Mouse (Mus musculus) neural tube, embryonic 12.5 days (tissue): ENCODE measurements at regions not wholly inside any gene's neighbourhood (a gene's known extent, or its start where the extent isn't known, plus 50 kb on each side); places are given as distances from the start of the nearest gene placed in this dataset.

Experiments
- ATAC-seq: fragments of 200-750 bp; cut with Nextera tagmentation; 2 replicates; pipeline ENCODE4 v1.8.0; 2017; ENCODE audit warnings: low read depth, mild to moderate bottlenecking, moderate TSS enrichment, moderate library complexity; ENCODE audit not compliant: low FRiP score
- H3K27ac ChIP-seq: fragments of 300-500 bp; sonication (generic); 2 replicates; pipeline ENCODE4 v1.5.1; 2016
- H3K27me3 ChIP-seq: fragments of 300-500 bp; sonication (generic); replicated peaks from 2 replicates; pipeline ENCODE4 v1.6.1; 2016; ENCODE audit warnings: mild to moderate bottlenecking
- H3K36me3 ChIP-seq: fragments of 300-500 bp; sonication (generic); 2 replicates; pipeline ENCODE4 v1.6.1; 2016; ENCODE audit warnings: mild to moderate bottlenecking
- H3K4me1 ChIP-seq: fragments of 300-500 bp; sonication (generic); 2 replicates; pipeline ENCODE4 v1.6.1; 2016
- H3K4me2 ChIP-seq: fragments of 300-500 bp; sonication (generic); replicated peaks from 2 replicates; pipeline ENCODE4 v1.6.1; 2016; ENCODE audit warnings: mild to moderate bottlenecking
- H3K4me3 ChIP-seq: fragments of 300-500 bp; sonication (generic); 2 replicates; pipeline ENCODE4 v1.5.1; 2016
- H3K9ac ChIP-seq: fragments of 300-500 bp; sonication (generic); 2 replicates; pipeline ENCODE4 v1.6.1; 2016; ENCODE audit warnings: mild to moderate bottlenecking
- H3K9me3 ChIP-seq: fragments of 300-500 bp; sonication (generic); 2 replicates; pipeline ENCODE4 v1.6.1; 2016; ENCODE audit warnings: mild to moderate bottlenecking
- WGBS: fragments of 180-500 bp; shearing (Covaris S2); methylation state at CpG from one replicate; pipeline ENCODE4 v1.1.7; 2016; 5-methylcytosine and 5-hydroxymethylcytosine counted together

DNA sequence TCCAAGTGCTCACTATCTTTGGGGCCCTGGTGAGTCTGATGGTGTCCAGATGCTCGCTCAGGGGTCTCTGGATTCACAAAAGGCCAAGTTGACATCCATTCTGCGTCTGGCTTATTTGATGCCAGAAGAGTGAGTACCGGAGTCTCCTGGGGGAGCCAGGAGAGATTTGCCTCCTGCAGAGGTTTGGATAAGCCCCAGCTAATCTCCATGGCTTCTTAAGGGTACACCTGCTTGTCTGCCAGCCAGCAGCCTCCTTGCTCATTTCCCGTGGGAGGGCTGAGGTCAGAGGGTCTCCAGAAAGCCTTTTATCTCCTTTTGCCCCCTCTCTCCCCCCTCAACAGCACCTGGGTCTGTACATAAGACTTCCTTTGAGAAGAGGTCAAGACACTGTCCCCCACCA lies 234.0 kb upstream of the Ubash3b start:
- H3K4me2 ChIP-seq: no peak overlapping the region
- H3K4me3 ChIP-seq: no peak overlapping the region
- ATAC-seq: no peak
- H3K36me3 ChIP-seq: peaks cover 59% of the 10 kb centered on the region
- 35% methylated on average over 4 of the region's 4 CpGs for WGBS
- H3K9ac ChIP-seq: no peak overlapping the region
- no peaks in the 10 kb centered on the region for H3K9me3 ChIP-seq
- H3K27me3 ChIP-seq: no peaks in the 10 kb centered on the region
- H3K27ac ChIP-seq: no peak overlapping the region
- peaks cover 6% of the 10 kb centered on the region for H3K4me1 ChIP-seq

- Histone ChIP-seq H3K4me1 (peaks cover 6% of the 10 kb centered on the region), H3K27me3 (no peaks in the 10 kb centered on the region), H3K4me2 (no peak overlapping the region), H3K4me3 (no peak overlapping the region), H3K36me3 (peaks cover 46% of the 10 kb centered on the region), H3K27ac (no peak overlapping the region), H3K9ac (no peak overlapping the region), H3K9me3 (no peaks in the 10 kb centered on the region)
- WGBS: 60% methylated on average over 6 of the region's 6 CpGs
- no peak for ATAC-seq
These were observed 230.3 kb upstream of the Ubash3b start for GRCm38 (mm10) chr9:41391591-41392320.

DNA sequence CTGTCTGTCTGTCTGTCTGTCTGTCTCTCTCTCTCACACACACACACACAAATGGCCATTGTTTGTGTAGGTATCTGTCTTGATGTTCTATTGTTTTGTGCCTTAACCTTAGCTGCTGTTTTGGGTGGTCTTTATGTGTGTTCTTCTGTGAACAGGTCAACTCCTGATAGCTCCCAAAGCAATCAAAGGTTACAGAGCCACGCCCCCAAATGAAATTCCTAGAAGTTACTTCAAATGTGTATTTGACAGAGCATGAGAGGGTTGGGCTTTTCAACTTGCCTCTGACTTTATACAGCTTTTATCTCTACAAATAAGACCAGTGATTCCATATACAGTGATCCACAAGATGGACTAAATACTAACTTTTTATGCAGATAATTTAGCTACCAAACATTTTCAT lies 217.8 kb upstream of the Ubash3b start:
- H3K9me3 ChIP-seq: no peaks in the 10 kb centered on the region
- H3K9ac ChIP-seq: peak overlapping the region; percentile 70
- H3K27me3 ChIP-seq: no peaks in the 10 kb centered on the region
- ATAC-seq: no peak
- peak overlapping the region; percentile 69 for H3K4me2 ChIP-seq
- peaks cover 6% of the 10 kb centered on the region; the same call in 1 of the 2 replicates for H3K36me3 ChIP-seq
- H3K27ac ChIP-seq: peak overlapping the region; percentile 97
- H3K4me1 ChIP-seq: peaks cover 59% of the 10 kb centered on the region
- 39% methylated on average over 1 of the region's 1 CpGs for WGBS
- peak overlapping the region; percentile 39 for H3K4me3 ChIP-seq

DNA sequence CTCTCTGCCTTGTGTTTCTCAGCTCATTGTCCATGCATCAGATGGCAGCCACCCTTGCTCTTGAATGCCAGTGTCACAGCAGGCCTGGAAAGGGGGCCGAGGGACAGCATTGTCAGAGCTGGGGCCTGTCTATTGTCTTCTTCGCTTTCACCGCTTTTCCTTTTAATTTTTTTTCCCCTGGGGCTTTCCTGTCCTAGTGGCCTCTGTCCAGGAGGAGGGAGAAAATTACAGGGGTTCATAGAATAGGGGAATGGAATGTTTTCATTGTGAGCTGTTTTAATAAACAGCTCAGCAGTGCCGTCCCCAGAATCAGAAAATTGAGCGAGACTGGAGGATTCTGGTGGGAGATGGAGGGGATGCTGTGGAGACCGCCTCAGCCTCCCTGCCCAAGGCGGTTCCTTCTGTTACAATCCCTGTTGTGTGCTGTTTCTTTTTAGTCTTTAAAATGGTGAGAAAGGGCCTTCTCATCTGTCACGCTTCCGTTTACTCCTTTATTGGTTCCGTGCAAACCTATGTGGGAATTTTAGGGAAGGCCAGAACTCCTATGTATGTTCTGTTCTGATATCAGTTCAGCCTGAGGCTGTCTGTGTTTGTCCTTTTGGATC lies 217.2 kb upstream of the Ubash3b start:
- H3K4me3 ChIP-seq: peak overlapping the region; percentile 39
- WGBS: 14% methylated on average over 10 of the region's 10 CpGs
- peak overlapping the region; percentile 97 for H3K27ac ChIP-seq
- no peaks in the 10 kb centered on the region for H3K27me3 ChIP-seq
- no peaks in the 10 kb centered on the region for H3K9me3 ChIP-seq
- peaks cover 6% of the 10 kb centered on the region; the same call in 1 of the 2 replicates for H3K36me3 ChIP-seq
- peaks cover 59% of the 10 kb centered on the region for H3K4me1 ChIP-seq
- H3K4me2 ChIP-seq: peak overlapping the region; percentile 69
- peak overlapping the region; percentile 70 for H3K9ac ChIP-seq
- peak; percentile 54 for ATAC-seq

DNA sequence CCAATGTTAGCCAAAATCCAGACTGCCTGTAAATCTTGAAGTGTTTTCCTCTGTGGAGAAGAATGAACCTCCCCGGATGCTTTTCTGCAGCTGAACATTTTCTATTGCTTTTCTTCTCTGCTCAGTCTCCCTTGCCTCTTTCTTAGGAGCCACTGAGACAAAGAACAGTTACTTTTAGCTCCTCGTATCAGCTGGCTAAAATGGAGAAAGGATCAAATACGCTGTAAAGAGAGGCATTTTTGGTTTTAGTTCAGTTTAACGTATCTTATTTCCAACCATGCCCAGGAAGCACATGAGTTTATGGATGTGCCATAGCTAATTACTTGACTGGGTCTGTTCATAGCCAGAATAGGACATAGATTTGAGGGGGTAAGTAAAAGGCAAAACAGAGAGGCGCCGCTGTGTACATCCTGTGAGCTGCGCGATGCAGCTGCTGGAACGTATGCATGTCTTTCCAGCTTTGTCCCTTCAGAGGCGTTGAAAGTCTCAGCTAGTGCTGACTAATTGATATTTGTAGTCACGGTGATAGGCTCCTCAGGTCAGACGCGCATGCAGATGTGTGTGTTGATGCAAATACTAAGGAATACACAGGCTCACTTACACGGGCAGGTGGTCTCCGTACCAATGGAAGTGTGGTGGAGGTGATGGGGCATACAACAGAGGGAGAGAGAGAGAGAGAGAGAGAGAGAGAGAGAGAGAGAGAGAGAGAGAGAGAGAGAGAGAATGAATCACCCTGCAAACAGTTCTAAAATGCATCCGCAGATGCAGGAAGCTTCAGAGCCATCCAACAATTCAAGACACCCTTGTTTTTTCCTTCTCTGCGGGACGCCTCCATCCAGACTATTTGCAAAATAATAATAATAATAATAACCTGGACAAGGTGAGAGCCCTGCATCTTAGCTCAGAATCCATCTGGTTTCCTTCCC lies 216.5 kb upstream of the Ubash3b start:
- peak overlapping the region; percentile 69 for H3K4me2 ChIP-seq
- H3K4me3 ChIP-seq: peak overlapping the region; percentile 39
- H3K4me1 ChIP-seq: peaks cover 56% of the 10 kb centered on the region
- WGBS: 22% methylated on average over 18 of the region's 18 CpGs
- peak overlapping the region; percentile 70 for H3K9ac ChIP-seq
- H3K27me3 ChIP-seq: no peaks in the 10 kb centered on the region
- H3K27ac ChIP-seq: peak overlapping the region; percentile 97
- peaks cover 6% of the 10 kb centered on the region; the same call in 1 of the 2 replicates for H3K36me3 ChIP-seq
- no peaks in the 10 kb centered on the region for H3K9me3 ChIP-seq
- ATAC-seq: peak; percentile 69

GRCm38 (mm10) chr9:41376948-41377700 lies 215.6 kb upstream of the Ubash3b start:
- H3K9me3 ChIP-seq: no peaks in the 10 kb centered on the region
- H3K4me2 ChIP-seq: peak overlapping the region; percentile 69
- peak; percentile 26; the same call in 1 of the 2 replicates for ATAC-seq
- peak overlapping the region; percentile 97 for H3K27ac ChIP-seq
- H3K4me3 ChIP-seq: peak overlapping the region; percentile 39
- no peaks in the 10 kb centered on the region for H3K27me3 ChIP-seq
- H3K4me1 ChIP-seq: peaks cover 51% of the 10 kb centered on the region
- 19% methylated on average over 8 of the region's 8 CpGs for WGBS
- peak overlapping the region; percentile 70 for H3K9ac ChIP-seq
- H3K36me3 ChIP-seq: peaks cover 3% of the 10 kb centered on the region; the same call in 1 of the 2 replicates

DNA sequence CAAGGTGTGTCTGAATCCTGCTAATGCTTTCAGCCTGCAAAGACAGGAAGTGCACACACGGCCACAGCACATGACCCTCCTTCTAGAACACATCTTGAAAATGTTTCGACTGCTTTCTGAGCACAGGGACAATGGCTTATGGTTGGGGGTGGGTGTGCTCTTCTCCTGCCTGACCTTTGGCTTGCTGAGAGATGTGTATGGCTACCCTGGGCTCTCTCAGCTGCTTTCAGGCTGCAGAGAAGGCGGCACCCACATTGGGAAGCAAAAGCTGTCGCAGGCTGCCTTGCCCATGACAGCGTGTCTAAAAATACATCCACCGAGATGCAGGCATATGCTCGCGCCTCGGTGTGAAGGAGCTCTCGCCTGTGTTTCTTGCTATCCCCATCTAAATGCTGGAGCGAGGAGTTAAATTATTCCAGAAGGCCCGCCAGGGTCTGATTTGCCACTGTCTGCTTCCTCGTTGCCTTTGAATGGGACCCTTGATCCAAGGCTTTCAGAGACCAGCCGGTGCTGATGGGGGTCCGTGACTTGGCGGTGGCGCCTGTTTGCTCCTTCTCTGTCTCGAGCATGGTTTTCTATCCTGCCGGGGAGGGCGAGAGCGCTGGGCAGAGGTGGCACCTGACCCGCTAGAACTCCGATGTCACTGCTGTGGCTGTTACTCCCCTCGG lies 214.6 kb upstream of the Ubash3b start:
- peak; percentile 42 for ATAC-seq
- Histone ChIP-seq H3K4me1 (peaks cover 47% of the 10 kb centered on the region), H3K4me3 (peak overlapping the region; percentile 39), H3K27ac (peak overlapping the region; percentile 97), H3K27me3 (no peaks in the 10 kb centered on the region), H3K9ac (peak overlapping the region; percentile 70), H3K4me2 (peak overlapping the region; percentile 69), H3K36me3 (no peaks in the 10 kb centered on the region), H3K9me3 (no peaks in the 10 kb centered on the region)
- 5% methylated on average over 24 of the region's 24 CpGs for WGBS

- Histone ChIP-seq H3K4me1 (peaks cover 39% of the 10 kb centered on the region), H3K4me2 (peak overlapping the region; percentile 43), H3K4me3 (no peak overlapping the region), H3K9ac (peak overlapping the region; percentile 38), H3K36me3 (no peaks in the 10 kb centered on the region), H3K27ac (peak overlapping the region; percentile 95), H3K27me3 (no peaks in the 10 kb centered on the region), H3K9me3 (no peaks in the 10 kb centered on the region)
- ATAC-seq: no peak
- WGBS: 18% methylated on average over 14 of the region's 14 CpGs
These were observed 213.3 kb upstream of the Ubash3b start for GRCm38 (mm10) chr9:41374591-41375481.

DNA sequence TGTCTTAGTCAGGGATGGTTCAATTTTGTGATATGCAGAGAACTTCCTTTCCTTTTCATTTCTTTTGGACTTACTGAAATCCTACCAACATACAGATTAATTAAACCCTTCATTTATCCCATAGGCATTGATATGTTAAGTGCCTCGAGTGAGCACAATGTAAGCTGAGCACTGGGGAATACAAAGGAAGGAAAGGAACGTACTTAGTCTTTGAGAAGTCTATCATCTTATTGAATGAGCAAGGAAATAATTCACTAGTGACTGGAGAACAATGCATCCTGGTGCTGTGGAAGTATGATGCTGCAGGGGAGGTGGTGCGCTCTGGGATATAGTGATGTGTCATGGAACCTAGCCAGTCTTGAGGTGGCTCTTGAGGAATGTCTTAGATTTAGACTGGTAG lies 204.9 kb upstream of the Ubash3b start:
- H3K27ac ChIP-seq: 0 out of 2 replicates have a peak overlapping the region, but pooled peaks have one; percentile 44
- no peaks in the 10 kb centered on the region for H3K9me3 ChIP-seq
- ATAC-seq: no peak
- H3K36me3 ChIP-seq: no peaks in the 10 kb centered on the region; the same call in 1 of the 2 replicates
- no peak overlapping the region for H3K4me2 ChIP-seq
- no peak overlapping the region for H3K9ac ChIP-seq
- WGBS: 29% methylated on average over 3 of the region's 3 CpGs
- H3K4me1 ChIP-seq: peaks cover 24% of the 10 kb centered on the region
- no peak overlapping the region for H3K4me3 ChIP-seq
- no peaks in the 10 kb centered on the region for H3K27me3 ChIP-seq

DNA sequence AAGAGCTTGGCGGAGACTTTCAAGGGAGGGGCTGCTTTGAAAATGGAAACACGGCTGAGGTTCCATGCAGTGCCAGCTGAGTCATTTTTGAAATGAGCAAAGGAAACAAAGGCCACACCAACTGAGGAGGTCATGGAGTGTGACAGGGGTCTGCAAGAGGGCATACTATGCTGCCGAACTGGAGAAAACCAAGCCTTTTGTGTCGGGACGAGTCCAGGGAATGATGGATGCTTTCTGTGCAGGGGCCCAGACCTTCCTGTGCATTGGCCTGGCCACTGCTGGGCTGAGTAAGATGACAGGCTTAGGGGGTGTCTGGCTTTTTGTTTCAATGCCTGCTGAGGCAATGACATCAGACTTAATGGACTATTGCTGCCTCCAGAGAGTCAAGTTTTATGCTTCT lies 203.8 kb upstream of the Ubash3b start:
- no peaks in the 10 kb centered on the region; the same call in 1 of the 2 replicates for H3K36me3 ChIP-seq
- no peak overlapping the region for H3K9ac ChIP-seq
- peak; percentile 87 for ATAC-seq
- H3K9me3 ChIP-seq: no peaks in the 10 kb centered on the region
- WGBS: 3% methylated on average over 5 of the region's 5 CpGs
- H3K4me2 ChIP-seq: peak overlapping the region; percentile 33
- H3K4me1 ChIP-seq: peaks cover 24% of the 10 kb centered on the region
- no peaks in the 10 kb centered on the region for H3K27me3 ChIP-seq
- H3K4me3 ChIP-seq: no peak overlapping the region
- peak overlapping the region; percentile 81 for H3K27ac ChIP-seq
